Mouse (Mus musculus) c-Kit-positive CD71-positive TER-119-negative erythroid progenitor cells, embryonic 14.5 days (primary cell): ENCODE measurements around the gene Afmid.
A peak's percentile ranks its signal among the peaks of the same experiment; 100 is the strongest.

Experiments
- DNase-seq: peaks from one replicate; pipeline ENCODE4 v3.0.0-alpha.2; 2013; ENCODE audit warnings: low read depth

Gene Afmid

GRCm38 (mm10) chr11:117848271-117848984 lies 22.7 kb downstream of the Afmid start:
- no peak for DNase-seq

GRCm38 (mm10) chr11:117848985-117849671 lies 23.4 kb downstream of the Afmid start, which contains the start of gene Birc5:
Birc5 (plus strand) TSS chr11:117849251.
- peak; percentile 93 for DNase-seq

DNA sequence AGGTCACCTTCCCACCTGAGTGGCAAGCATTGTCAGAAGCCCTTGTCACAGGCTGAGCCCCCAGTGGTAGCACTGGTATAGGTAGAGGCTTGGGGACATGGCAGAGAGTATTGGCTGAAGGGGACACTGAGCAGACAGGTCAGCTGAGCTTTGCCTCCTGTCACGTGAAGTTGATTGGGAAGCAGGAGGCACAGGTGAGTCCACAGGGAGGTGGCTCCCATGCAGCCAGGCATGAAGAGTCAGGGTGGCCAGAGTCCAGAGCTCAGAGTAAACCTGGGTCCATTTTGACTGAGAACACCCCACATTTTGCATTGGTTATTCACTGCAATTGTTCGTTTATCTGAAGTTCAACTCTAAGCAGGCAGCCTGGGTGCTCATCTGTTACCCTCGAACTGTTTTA lies 27.2 kb downstream of the Afmid start:
- DNase-seq: no peak

DNA sequence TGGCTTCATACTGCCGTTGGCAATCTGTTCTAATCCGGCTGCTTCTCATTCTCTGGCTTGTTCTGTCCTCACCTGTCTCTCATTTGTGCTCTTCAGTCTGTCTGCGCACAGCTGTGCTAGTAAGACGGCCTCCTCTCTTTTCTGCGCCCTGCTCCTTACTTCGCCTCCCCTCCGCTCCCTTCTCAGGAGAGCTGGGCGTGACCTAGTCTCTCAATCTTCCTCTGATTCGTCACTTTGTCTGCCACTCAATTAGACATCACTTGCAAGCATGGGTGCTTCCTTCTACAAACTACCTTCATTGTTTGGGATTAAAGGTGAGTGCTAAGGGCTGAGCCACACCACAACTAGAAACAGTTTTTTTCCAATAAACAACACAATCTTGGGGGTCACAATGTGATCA lies 28.5 kb downstream of the Afmid start:
- no peak for DNase-seq

- no peak for DNase-seq
These were observed 29.6 kb downstream of the Afmid start for GRCm38 (mm10) chr11:117855360-117855759.

- no peak for DNase-seq
These were observed 30.3 kb downstream of the Afmid start for GRCm38 (mm10) chr11:117855975-117856374.

- DNase-seq: no peak
These were observed 31.7 kb downstream of the Afmid start for GRCm38 (mm10) chr11:117857462-117857861.

GRCm38 (mm10) chr11:117858392-117858791 lies 32.7 kb downstream of the Afmid start:
- no peak for DNase-seq

DNA sequence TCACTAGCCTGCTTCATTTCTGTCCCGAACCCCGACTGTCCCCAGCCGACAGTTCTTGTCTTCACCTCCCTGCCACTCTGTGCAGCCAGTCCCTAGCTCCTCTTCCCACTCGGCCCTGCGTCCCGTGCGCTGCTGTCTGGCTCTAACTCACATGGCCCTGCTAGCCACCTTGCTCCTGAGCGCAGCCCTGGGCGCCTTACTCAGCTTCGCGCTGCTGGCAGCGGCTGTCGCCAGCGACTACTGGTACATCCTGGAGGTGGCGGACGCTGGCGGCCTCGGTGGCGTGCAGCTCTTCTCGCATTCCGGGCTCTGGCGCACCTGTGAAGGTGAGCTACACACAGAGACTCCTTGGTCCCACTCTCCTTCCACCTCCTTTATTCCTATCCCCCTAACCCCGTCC lies 34.9 kb downstream of the Afmid start, which contains the start of gene Tmem235:
TSS of gene Tmem235 (plus strand) at position 152 of the 400 bp plus-strand sequence.
- DNase-seq: no peak

DNA sequence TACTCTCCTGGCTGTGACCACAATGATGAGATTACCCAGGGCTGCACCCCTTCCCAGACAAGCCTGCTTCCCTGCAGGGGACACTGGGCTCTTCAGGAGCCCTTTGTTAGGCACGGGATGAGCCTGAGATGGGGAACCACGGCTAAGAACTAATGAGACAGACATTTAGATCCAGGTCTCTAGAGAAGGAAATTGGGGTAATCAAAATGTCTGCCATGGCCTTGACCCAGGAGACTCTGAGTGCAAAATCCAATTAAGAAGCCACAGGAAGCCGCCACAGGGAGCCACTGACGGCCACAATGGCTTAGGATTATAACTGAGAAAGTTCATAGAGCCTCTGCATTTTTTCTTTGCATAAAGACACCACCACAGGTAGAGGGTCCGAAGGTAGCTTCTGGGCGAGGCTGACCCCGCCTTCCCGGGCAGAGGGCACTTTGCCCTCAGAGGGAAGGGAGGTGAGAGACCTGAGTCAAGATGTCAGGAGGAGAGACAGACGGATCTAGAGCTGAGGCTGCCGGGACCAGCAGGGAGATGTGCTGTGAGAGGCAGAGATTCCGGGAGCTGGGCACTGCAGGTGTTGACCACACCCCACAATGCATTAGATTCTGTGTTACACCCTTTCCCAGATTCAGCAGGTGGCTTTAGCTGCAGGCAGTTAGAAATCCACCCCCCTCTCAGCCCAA lies 37.6 kb downstream of the Afmid start:
- DNase-seq: no peak

DNA sequence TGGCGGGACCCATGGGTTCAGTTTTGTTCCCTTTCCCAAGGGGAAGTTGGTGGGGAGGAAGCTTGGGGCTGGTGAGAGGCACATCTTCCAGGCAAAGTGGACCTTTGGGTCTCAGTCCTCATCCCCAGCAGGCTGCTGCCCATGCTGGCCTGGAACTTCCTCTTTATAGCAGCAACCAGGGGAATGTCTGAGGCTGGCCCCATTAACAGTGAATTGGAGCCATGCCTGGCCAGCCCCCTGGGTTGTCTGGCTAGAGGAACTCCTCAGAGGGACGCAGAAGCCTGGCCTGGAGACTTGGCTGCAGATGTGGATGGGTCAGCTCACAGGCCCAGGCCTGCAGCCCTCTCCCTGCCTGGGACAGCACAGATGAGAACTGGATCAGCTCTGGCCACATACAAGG lies 39.1 kb downstream of the Afmid start:
- no peak for DNase-seq

DNA sequence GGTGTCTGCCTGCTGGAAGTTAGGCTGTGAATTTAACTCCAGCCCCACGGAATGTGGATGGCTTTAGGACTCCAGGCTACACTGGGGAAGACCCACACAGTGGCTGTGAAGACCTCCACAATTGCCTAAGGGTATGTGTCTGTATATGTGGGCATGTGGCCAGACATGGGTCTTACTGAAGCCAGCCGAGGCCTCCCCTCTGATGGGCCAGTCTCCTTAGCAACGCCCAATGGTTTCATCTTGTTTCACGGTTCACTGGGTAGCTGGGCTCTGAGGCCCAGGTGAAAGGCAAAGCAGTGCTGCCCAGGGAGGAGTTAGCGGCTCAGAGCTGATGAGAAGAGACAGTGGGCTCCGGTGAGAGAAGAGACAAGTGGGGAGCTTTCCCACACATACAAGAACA lies 40.3 kb downstream of the Afmid start:
- no peak for DNase-seq

- peak; percentile 52 for DNase-seq
These were observed 45.1 kb downstream of the Afmid start for GRCm38 (mm10) chr11:117870688-117871365.

DNA sequence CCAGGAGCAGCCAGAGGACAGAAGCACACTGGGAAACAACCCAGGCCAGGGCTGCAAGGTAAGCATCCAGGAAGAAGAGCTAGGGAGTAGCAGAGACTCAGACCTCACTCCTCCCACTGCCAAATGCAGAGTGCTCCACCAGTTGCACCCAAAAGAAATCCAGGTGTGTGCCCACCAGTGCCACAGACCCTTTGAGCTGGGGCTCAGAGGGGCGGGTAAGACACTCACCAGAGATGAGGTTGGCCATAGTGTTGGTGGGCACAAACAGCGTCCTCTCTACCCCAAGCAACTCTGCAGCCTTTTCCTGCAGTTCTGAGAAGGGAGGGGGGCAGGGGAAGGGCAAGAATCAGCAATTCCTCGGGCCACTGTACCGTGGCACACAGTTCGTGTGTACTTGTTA lies 45.7 kb downstream of the Afmid start:
- no peak for DNase-seq

GRCm38 (mm10) chr11:117871911-117872584 lies 46.3 kb downstream of the Afmid start:
- no peak for DNase-seq

- no peak for DNase-seq
These were observed 47.3 kb downstream of the Afmid start, which contains the start of gene Tha1 for GRCm38 (mm10) chr11:117872861-117873608. Tha1 (minus strand) TSS chr11:117873481.

DNA sequence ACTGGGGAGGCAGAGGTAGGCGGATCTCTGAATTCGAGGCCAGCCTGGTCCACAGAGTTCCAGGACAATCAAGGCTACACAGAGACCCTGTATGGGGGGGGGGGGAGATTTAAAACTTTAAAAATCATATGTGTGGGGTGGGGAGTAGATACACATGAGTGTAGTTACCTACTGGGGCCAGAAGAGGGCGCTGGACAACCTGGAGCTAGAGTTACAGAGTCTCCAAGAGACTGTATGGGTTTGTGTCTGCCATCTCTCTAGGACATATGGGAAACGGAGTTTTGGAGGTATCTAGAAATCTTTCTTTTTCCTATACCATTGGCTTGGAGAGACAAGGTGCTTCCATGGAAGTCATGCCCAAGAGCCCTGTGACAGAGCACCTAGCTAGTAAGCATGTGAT lies 48.7 kb downstream of the Afmid start:
- no peak for DNase-seq

- no peak for DNase-seq
These were observed 50.0 kb downstream of the Afmid start for GRCm38 (mm10) chr11:117875681-117876080.

GRCm38 (mm10) chr11:117877917-117878745 lies 52.4 kb downstream of the Afmid start:
- DNase-seq: no peak

GRCm38 (mm10) chr11:117878892-117879291 lies 53.2 kb downstream of the Afmid start:
- DNase-seq: no peak
